Mouse (Mus musculus): Measurements from ENCODE around the gene Laptm5. TPM values are rescaled to one million over a fixed set of nuclear protein-coding genes. Genes with fewer than 3 reads are reported as not detected.

The Laptm5 gene
- polyA plus RNA-seq (2012): 889 and 1,072 TPM in 2 replicates

DNA sequence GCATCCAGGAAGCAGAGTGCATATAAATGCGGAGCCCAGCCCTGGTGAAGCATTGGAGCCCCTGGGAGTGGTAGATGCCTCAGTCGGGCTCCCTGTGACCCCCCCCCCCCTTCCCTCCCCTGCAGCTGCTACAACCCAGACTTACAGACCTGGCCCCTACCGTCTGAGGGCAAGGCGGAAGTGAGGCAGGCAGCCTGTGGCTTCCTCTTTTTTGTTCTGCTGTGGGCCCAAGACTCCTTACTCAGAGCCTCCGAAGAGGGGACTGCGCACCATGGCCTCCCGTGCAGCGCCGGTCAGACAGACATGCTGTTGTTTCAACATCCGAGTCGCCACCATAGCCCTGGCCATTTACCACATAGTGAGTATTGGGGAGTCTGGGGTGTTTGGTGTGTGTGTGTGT, at the start of gene Laptm5:
Gene Laptm5 (plus strand): TSS at position 49 of the 400 bp plus-strand sequence.

DNA sequence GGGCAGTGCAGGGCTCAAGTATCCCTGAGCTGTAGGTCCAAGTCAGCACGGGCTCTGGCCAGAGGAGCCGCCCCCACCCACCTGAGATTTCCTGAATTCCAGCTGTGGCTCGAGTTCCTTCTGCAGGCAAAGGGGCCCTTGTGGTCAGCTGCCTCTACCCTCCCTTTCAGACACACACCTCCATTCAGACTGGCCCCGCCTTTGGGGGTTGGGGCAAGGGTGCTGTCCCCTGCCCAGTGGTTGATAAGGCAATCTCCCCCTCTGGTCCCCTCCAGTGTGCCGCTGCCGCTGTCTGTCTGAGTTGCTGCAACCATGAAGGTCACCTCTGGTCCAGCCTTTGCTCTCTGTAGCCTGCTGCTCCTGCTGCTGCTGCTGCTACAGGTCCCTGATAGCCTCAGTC, 31.2 kb downstream of the Laptm5 start, which contains the start of gene Matn1:
Gene Matn1 (plus strand): TSS at position 274 of the 400 bp plus-strand sequence.

Other genes starting within 250 kb of the Laptm5 start
- 32.9 and 44.9 TPM in 2 replicates for gene Pum1, start 249.8 kb upstream of the Laptm5 start, polyA plus RNA-seq (2012)
- 7.4 and 8.9 TPM in 2 replicates for gene Sdc3, start 120.6 kb upstream of the Laptm5 start, polyA plus RNA-seq (2012)
- gene Matn1, start 31.3 kb downstream of the Laptm5 start, polyA plus RNA-seq (2012): 0.07 TPM in 1 of 2 replicates, not detected in the other